Mouse (Mus musculus): ENCODE data around the gene Cdk19. TPM values are rescaled to one million over a fixed set of nuclear protein-coding genes. Genes with fewer than 3 reads are reported as not detected.
A peak's percentile ranks its signal among the peaks of the same experiment; 100 is the strongest.
"Not testable (repeated sequence)": the region's sequence is repeated elsewhere in the genome, so short reads cannot be mapped to it uniquely, and the experiment has no call there.

Cdk19 gene
- 11.1 and 18.2 TPM in 2 replicates for polyA plus RNA-seq (2011; ENCODE audit: insufficient read depth, insufficient read length, low replicate concordance, missing spikeins)

- TF ChIP-seq POLR2A (IDR thresholded peaks at IDR 0.05; ENCODE audit: borderline replicate concordance, control insufficient read depth, low read depth, low read length) (no peak), CTCF (IDR thresholded peaks at IDR 0.05; ENCODE audit: control insufficient read depth, insufficient read depth, low read length) (no peak)
- no peaks in the 10 kb centered on the region for H3K4me1 ChIP-seq (ENCODE audit: control insufficient read depth, insufficient read depth, low read length)
- WGBS, result 77% methylated on average over 13 of the region's 13 CpGs
- H3K27ac ChIP-seq (ENCODE audit: control insufficient read depth, insufficient read depth, low read depth, low read length, poor library complexity), result no peak within 1 kb of the TSS
- no peak within 1 kb of the TSS for H3K4me3 ChIP-seq (replicated peaks; ENCODE audit: control insufficient read depth, low read depth, low read length)
These were observed at the start of gene Cdk19 for GRCm38 (mm10) chr10:40339351-40339964. Gene Cdk19, plus strand, starts transcription at chr10:40339564.

- H3K4me3 ChIP-seq (replicated peaks; ENCODE audit: control insufficient read depth, low read depth, low read length), result no peak overlapping the region
- no peaks in the 10 kb centered on the region; the same call in 1 of the 2 replicates for H3K4me1 ChIP-seq (ENCODE audit: control insufficient read depth, insufficient read depth, low read length)
- no peak overlapping the region for H3K27ac ChIP-seq (ENCODE audit: control insufficient read depth, insufficient read depth, low read depth, low read length, poor library complexity)
- WGBS, result 84% methylated on average over 6 of the region's 6 CpGs
- TF ChIP-seq POLR2A (IDR thresholded peaks at IDR 0.05; ENCODE audit: borderline replicate concordance, control insufficient read depth, low read depth, low read length) (no peak), CTCF (IDR thresholded peaks at IDR 0.05; ENCODE audit: control insufficient read depth, insufficient read depth, low read length) (no peak)
These were observed 46.7 kb upstream of the Cdk19 start for GRCm38 (mm10) chr10:40292640-40293039.

- under 1% methylated on average over 36 of the region's 36 CpGs for WGBS
- no peaks in the 10 kb centered on the region; the same call in 1 of the 2 replicates for H3K4me1 ChIP-seq (ENCODE audit: control insufficient read depth, insufficient read depth, low read length)
- TF ChIP-seq CTCF (IDR thresholded peaks at IDR 0.05; ENCODE audit: control insufficient read depth, insufficient read depth, low read length) (no peak), POLR2A (IDR thresholded peaks at IDR 0.05; ENCODE audit: borderline replicate concordance, control insufficient read depth, low read depth, low read length) (peak; percentile 81; the same call in 1 of the 2 replicates)
- peak overlapping the region; percentile 85 for H3K4me3 ChIP-seq (replicated peaks; ENCODE audit: control insufficient read depth, low read depth, low read length)
- H3K27ac ChIP-seq (ENCODE audit: control insufficient read depth, insufficient read depth, low read depth, low read length, poor library complexity), result peak overlapping the region; percentile 81
These were observed 38.7 kb upstream of the Cdk19 start for GRCm38 (mm10) chr10:40300648-40301171.

- peak overlapping the region; percentile 85 for H3K4me3 ChIP-seq (replicated peaks; ENCODE audit: control insufficient read depth, low read depth, low read length)
- not testable (repeated sequence) for H3K4me1 ChIP-seq (ENCODE audit: control insufficient read depth, insufficient read depth, low read length)
- H3K27ac ChIP-seq (ENCODE audit: control insufficient read depth, insufficient read depth, low read depth, low read length, poor library complexity), result peak overlapping the region; percentile 81
- under 1% methylated on average over 82 of the region's 91 CpGs for WGBS
These were observed 37.9 kb upstream of the Cdk19 start for GRCm38 (mm10) chr10:40301181-40302075.

- TF ChIP-seq POLR2A (IDR thresholded peaks at IDR 0.05; ENCODE audit: borderline replicate concordance, control insufficient read depth, low read depth, low read length) (peak; percentile 80; the same call in 1 of the 2 replicates), CTCF (IDR thresholded peaks at IDR 0.05; ENCODE audit: control insufficient read depth, insufficient read depth, low read length) (peak; percentile 15; the same call in 1 of the 2 replicates)
- Histone ChIP-seq H3K4me3 (replicated peaks; ENCODE audit: control insufficient read depth, low read depth, low read length) (peak within 1 kb of the TSS; percentile 89), H3K4me1 (ENCODE audit: control insufficient read depth, insufficient read depth, low read length) (no peaks in the 10 kb centered on the region; the same call in 1 of the 2 replicates), H3K27ac (ENCODE audit: control insufficient read depth, insufficient read depth, low read depth, low read length, poor library complexity) (peak within 1 kb of the TSS; percentile 84)
- WGBS, result under 1% methylated on average over 55 of the region's 55 CpGs
These were observed 37.0 kb upstream of the Cdk19 start, which contains the start of gene Amd1 for GRCm38 (mm10) chr10:40302140-40302985. Gene Amd1, minus strand, starts transcription at chr10:40302186.

- no peak overlapping the region for H3K4me3 ChIP-seq (replicated peaks; ENCODE audit: control insufficient read depth, low read depth, low read length)
- TF ChIP-seq POLR2A (IDR thresholded peaks at IDR 0.05; ENCODE audit: borderline replicate concordance, control insufficient read depth, low read depth, low read length), result no peak
- TF ChIP-seq CTCF (IDR thresholded peaks at IDR 0.05; ENCODE audit: control insufficient read depth, insufficient read depth, low read length), result no peak
- no peak overlapping the region for H3K27ac ChIP-seq (ENCODE audit: control insufficient read depth, insufficient read depth, low read depth, low read length, poor library complexity)
- no peaks in the 10 kb centered on the region for H3K4me1 ChIP-seq (ENCODE audit: control insufficient read depth, insufficient read depth, low read length)
- 83% methylated on average over 1 of the region's 1 CpGs for WGBS
These were observed 33.4 kb upstream of the Cdk19 start for GRCm38 (mm10) chr10:40305989-40306388.

GRCm38 (mm10) chr10:40307826-40308583, 31.4 kb upstream of the Cdk19 start:
- no peak overlapping the region for H3K4me3 ChIP-seq (replicated peaks; ENCODE audit: control insufficient read depth, low read depth, low read length)
- 83% methylated on average over 4 of the region's 4 CpGs for WGBS
- no peak for TF ChIP-seq CTCF (IDR thresholded peaks at IDR 0.05; ENCODE audit: control insufficient read depth, insufficient read depth, low read length)
- TF ChIP-seq POLR2A (IDR thresholded peaks at IDR 0.05; ENCODE audit: borderline replicate concordance, control insufficient read depth, low read depth, low read length), result no peak
- no peak overlapping the region for H3K27ac ChIP-seq (ENCODE audit: control insufficient read depth, insufficient read depth, low read depth, low read length, poor library complexity)
- H3K4me1 ChIP-seq (ENCODE audit: control insufficient read depth, insufficient read depth, low read length), result no peaks in the 10 kb centered on the region

All from bone marrow, adult 2 months (tissue).